Mouse (Mus musculus) frontal cortex, postnatal 36 days (tissue): ENCODE results near the gene Cxcr2.
"Not testable (repeated sequence)": the region's sequence is repeated elsewhere in the genome, so short reads cannot be mapped to it uniquely, and the experiment has no call there.

Experiments used
- DNase-seq, 2 experiments: peaks; one replicate each; pipeline ENCODE4 v3.0.0; 2022; ENCODE audit warnings: low spot score in 2 of 2

Gene Cxcr2

DNA sequence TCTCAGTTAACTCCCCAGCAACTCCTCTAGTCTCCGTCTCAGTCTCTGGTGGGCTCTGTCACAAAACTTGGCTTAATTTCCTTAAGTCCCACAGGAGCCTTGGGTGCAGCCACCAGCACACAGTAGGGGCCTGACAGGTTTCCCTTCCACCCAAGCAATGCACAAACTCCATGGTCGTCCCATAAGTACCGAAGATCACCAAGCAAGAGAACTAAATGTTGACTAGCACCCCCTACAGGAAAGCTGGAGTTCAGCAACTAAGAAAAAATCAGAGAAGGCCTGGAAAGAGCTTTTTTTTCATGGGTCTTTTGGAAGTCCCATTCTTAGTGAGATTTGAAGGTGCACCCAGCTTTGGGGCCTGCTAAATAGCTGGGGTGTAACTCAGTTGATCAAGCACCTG, 14.4 kb upstream of the Cxcr2 start:
- no peak for DNase-seq

DNA sequence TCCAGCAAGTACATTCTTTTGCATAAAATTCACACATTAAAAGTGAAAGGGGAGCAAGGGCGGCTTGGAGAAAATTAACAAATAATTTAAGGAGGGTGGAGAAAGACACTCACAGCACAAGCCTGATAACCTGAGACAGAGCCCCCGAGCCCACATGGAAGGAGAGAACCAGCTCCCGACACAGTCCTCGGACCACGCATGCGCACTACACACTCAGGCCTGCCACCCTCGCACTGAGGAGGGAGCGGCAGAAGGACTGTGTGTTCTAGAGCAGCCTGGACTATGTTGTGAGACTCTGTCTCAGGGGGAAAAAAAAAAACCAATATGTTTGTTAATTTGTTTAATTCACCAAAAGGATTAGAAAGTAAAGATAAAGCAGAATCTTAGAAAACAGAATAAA, 12.0 kb upstream of the Cxcr2 start:
- no peak for DNase-seq

DNA sequence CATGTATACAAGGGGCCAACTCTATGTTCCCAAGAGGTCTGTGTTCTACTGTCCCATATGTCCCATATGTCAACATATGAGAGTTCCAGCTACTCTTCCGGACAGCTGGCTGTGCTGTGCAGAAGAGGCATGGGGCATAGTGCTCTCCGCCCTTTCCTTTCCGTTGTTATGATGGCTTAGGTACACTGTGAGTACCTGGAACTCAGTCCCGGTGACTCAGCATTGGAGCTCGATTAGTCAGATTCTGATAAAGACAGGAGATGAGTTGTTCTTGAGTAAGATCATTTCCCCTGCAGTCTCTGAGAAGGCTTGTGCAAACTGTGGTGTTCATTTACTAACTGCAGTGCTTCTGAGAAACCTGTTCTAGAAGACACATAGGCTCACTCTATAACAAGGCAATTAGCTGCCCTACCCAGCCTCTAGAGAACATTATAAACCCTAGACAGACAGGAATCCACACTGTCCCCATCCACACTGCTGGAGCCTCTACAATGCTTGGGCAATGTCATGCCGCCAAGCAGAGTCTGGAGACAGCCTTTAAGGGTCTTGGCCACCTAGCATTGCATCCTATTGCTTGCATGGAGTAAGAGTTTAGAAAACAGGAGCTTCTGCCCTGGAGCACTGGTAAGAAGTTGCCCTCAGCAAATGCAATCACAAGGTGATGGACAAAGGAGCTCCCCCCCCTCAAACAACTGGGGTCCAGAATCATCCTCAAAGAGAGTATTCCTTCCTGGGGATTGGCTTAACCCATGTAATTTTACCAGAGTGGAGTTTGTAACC, 4.5 kb upstream of the Cxcr2 start:
- no peak for DNase-seq

DNA sequence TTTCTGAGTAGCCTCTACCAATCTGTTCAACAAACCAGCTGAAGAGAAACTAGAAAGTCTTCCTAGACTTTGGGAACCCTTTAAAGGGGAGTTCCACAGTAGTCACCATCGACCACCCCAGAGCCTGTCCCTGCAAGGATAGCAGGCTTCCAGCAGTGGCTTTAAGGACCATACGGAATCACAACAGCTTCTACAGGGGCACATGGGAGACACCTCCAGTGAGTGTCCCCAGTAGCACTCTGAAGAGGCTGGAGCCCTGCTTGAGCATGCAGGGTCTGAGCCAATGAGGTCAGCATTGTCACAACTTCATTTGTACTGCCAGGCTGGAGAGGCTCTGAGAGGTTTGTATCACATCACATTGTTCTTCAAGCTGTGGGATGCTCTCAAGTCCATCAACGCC, 3.7 kb upstream of the Cxcr2 start:
- no peak for DNase-seq

DNA sequence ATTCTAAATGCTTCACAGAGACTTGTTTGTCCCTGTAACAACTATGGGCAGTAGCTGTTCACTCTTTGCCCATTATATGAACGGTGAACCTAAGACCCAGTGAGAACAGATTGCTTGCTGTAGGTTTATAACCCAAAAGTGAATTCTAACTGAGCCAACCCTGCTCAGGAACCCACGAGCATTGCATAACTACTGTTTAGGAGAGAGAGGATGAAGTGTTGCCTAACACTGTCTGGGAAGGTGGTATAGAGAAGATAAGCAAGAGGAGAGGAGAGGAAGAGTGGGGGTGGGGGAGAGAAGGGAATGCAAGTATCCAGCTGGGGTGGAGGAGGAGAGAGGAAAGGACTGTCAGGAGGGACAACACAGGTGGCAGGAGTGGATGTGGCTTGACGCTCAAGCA, 2.7 kb upstream of the Cxcr2 start:
- DNase-seq: no peak

DNA sequence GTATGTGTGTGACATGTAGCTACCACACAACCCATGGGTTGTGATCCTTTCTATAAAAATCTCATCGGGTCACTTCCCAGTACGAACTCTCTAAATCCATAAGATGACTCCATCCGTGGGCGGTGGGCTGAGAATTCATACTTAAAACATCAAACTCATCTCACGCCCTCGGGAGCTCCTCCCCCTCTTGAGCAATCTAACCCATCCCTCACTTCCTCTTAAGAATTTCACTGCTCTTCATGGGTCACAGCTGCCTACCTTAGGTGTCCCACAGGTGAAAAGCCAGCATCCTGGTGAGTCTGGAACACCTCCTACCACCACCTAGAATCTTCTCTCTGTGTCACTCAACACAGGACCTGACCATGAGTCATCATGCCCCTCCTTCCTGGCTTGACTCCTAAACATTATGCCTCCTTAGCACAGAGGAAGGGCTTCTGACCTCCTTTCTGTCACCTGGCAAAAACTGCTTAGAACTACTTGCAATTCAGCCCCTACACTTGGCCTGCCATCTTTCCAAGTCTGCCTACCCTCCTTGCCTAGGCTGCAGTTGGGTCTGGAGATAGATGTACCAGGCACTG, 1.7 kb downstream of the Cxcr2 start:
- no peak for DNase-seq

DNA sequence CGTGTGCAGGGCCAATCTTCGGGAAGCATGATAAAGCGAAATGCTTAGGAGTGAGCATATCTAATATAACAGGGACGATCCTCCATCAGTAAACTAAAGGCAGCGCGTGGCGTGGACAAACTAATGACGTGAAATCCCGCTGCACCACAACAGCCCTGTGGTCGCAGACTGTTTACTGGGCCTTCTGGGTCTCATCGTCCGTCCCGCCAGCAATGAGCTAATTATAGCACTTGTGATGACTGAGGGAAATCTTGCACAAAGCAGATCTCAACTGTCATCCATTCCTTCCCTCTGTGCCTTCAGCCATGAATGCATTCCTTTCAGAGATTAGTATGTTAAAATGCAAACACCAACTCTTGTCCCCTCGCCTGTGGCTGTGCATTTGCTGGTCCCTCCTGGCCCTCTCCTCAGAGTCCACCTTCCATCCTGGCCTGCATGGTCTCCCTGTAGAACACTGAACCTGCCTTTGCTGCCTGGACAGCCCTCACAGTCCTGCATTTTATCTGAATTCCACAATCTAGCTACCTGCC, 2.7 kb downstream of the Cxcr2 start:
- DNase-seq: no peak

DNA sequence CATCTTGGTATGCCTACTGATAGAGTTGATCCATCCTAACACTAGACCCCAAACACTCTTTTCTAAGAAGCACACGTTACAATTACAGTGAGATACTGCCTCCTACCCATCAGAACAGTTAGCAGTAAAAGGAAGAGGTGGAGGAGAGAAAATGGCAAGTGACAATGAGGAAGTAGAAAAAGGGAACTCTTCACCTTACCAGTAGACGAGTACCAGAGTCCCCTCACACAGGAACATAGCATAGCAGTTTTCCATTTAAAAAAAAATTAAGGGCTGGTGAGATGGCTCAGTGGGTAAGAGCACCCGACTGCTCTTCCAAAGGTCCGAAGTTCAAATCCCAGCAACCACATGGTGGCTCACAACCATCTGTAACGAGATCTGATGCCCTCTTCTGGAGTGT, 5.8 kb downstream of the Cxcr2 start:
- DNase-seq: not testable (repeated sequence)

DNA sequence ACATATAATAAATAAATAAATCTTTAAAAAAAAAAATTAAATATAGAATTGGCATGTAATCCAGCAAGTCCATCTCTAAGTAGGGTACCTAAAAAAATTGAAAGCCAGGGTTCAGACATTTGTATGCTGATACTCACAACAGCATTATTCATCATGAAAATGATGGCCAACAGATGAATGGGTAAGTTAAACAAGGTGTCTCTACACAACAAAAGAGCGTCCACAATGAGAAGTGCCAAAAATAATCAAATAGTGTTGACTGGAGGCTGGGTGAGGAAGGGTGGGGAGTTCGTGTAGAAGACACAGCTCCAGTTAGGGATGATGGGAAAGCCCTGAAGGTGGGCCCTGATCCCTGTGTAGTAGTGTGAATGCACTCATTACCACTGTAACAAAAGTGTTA, 6.2 kb downstream of the Cxcr2 start:
- no peak for DNase-seq

DNA sequence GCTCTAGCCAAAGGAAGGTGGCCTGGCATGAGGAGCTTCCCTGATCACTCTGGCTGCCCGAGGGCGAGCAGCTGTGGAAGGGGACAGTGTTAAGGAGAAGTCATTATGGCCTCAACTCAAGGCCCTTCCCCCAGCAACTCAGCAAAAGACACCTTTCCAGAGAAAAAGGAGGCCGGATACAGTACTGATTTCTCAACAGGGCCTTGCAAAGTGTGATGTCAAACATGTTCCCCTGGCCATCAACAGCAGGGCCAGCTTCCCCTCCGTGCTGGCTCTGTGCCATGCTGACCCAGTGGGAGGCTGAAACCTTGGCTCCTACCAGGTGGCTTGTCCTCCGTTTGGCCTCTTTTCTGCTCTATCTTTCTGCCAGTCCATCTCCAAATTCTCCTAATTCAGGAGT, 13.3 kb downstream of the Cxcr2 start:
- no peak for DNase-seq

DNA sequence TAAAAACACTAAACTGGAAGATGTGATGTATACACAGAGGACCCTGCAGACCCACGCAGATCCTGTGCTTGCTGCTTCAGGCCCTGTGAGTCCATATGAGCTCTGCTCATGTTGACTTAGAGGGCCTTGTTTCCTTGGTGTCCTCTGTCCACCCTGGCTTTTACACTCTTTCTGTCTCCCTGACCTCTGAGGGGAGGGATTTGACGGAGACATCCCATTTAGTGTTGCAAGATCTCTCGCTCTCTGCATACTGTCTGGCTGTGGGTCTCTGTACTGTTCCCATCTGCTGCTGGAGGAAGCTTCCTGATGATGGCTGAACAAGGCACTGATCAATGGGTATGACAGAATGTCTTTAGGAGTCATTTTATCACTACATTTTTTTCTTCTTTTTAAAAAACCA, 15.9 kb downstream of the Cxcr2 start:
- DNase-seq: no peak

DNA sequence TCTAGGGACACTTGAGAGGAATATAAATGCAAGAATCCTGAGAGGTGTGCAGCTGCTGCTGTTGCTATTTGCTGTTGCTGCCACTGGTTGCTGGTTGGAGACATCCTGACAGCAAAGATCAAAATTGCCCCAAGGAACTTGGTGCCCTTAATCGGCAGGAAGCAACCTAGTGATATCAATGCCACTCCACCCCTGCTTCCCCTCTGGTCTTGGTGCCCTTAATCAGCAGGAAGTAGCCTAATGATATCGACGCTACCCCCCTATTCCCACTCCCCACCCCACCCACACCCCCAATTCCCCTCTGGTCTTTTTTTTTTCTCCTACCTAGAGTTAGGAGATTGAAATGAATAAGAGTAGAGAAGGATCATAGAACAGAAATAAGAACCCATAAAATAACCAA, 18.9 kb downstream of the Cxcr2 start:
- no peak for DNase-seq

DNA sequence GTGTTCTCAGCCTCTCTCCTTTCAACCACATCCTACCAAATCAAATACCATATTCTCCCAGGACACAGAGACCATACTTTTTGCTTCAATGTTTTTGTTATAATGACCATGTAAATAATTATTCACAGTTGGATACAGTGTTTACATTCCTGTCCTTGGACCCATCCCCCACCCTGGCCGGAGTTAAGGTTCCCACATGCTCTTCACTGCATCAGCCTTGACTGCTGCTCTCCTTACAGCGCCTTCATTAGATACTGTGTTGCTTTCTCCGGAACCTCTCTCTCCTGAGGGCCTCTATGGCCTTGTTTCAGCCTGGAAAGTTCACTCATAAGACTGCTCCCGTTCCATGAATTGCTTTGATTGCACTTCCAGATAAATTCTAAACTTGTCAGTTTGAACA, 21.9 kb downstream of the Cxcr2 start:
- no peak for DNase-seq

DNA sequence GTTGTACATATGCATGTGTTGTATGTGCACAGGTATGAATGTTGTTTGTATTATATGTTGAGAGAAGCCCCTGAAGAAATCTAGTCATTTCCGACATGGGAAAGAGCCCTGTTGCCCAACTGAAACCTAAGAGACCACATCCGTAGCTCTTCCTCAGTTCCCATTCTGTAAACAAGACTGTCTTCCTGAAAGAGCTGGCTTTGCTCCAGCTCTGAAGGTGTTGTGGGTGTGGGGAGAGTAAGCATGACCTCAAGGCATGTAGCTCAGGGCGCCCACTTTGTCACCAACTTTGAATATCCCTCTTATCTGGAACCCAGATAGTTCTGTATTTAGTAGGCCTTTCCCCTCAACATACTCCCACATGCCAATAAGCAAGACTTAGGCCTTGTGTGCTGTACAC, 24.8 kb downstream of the Cxcr2 start:
- no peak for DNase-seq

DNA sequence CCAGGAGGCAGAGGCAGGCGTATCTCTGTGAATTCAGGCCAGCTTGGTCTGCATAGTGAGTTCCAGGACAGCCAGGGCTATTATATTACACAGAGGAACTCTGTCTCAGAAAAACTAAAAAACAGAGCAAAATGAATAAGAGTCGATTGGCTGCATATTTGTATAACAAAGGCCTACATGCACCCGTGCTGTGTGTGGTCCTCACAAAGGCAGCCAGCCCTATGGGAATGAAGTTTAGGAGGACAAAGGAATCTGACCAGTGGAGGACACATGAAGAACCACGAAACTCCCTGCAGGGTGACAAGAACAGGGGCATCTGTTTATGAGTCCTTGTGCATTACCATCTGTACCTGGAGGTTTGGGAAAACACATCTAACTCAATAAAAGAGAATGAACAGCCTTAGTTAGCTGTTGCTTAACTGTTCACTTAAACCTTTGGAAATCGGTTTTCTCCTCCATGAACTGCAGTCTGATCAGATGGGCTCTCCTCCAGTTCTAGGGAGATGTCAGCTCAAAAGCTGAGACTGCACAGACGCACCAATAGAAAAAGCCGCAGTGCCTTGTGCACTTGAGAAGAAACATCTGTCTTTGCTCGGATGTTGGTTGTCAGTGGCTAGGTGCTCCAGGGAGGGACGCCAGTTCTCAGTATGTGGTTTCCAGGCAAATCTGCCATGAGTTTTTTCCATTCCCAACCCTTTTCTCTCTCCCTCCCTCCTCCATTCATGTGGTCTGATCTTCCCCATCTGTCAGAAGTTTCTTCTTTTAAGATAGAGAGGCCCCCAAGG, 26.0 kb downstream of the Cxcr2 start:
- no peak for DNase-seq

DNA sequence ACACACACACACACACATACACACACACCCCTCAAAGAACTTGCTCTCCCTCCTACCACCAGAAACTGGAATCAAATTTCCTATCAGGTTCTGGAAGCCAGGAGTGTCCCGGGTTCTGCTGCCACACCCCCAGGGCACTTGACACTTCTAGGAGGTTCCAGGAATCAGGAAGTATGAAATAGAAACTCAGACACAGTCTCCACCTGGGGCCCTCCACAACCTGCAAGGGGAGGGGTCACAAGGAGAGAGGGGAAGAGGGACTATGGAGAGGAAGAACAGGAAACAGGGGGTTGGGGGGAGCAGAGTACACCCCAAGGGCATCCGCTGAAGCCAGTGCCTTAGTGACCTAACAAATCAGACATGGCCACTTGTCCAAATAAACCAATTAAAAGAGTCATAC, 27.7 kb downstream of the Cxcr2 start:
- no peak for DNase-seq

DNA sequence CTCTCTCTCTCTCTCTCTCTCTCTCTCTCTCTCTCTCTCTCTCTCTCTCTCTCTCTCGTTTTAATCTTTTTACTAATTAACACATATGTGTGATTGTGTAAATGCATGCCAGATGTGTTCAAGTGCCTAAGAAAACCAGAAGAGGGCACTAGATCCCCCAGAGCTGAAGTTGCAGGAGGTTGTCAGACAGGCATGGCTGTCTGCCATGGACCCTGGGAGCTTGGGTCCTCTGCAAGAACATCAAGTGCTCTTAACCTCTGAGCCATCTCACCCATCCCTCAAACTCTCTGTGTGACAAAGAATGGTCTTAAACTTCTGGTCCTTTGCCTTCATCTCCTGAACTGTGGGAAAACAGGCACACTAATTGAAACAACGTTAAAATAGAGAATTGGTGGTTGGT, 29.2 kb downstream of the Cxcr2 start:
- no peak for DNase-seq

DNA sequence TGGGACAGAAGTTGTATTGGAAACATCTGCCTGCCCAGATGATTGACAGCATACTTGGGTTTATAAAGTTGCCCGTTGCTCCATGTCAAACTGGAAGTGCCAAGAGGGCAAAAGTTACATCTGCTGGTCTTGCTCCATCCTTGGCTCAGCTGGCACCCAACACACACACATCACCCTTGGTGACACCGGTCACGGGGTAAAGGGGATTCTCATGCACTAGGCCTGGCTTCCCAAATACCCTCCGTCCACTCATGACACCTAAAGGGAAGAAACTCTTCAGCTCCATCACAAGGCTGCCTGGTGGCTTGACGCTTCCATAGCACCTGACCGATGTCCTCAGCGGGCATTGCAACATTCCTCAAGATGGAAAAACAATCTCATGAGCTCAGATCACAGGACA, 36.7 kb downstream of the Cxcr2 start:
- DNase-seq: no peak

DNA sequence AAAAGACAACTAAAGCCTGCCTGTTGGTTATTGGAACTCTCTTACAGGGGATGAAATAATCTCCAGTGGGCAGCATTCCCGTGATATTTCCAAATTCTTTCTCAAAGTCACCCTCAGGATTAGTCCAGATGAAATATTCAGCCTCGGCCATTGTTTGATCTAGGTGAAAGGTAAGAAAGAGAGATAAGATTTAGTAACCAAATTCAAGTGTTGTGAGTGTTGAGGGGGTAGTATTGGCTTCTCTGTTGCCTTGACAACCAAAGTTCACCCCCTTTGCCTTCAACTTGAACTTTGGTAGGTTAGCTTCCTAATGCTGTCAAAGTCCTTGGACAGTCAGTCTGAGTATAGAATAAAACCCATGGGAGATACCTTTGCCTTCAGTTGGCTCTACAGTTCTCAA, 38.9 kb downstream of the Cxcr2 start:
- no peak for DNase-seq

DNA sequence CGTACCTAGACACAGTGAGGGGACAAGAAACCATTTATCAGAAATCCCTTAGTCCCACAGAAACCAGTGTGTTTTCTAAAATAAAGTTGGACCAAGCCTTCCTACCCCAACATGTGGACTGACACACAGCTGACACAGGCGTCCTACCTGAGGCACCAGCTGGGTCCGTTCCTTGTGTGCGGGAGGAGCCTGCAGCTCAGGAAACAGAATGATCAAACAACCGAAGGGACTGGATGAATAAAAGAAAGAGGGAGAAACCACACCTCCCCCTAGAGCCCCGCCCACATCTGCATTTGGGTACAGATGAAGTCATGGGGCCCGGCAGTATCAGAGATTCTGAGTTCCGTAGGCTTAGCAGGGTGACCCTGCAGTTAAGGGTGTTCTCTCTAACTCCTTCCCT, 40.7 kb downstream of the Cxcr2 start, which contains the start of gene Cxcr1:
Gene Cxcr1 (minus strand): TSS at position 187 of the 400 bp plus-strand sequence.
- no peak for DNase-seq

DNA sequence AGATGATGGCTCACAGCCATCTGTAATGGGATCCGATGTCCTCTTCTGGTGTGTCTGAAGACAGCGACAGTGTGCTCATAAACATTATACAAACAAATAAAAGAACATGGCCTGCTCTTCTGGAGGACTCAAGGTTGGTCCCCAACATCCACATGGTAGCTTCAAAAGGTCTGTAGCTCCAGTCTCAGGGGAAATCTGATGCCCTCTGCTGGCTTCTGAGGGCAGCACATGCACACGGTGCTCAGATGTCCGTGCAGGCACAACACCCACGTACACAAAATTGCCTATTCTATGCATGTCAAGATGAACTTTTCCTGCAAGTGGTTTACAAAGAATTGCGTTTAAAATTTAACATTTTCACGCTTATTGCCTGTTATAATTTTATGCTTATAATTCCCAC, 42.2 kb downstream of the Cxcr2 start:
- DNase-seq: no peak

DNA sequence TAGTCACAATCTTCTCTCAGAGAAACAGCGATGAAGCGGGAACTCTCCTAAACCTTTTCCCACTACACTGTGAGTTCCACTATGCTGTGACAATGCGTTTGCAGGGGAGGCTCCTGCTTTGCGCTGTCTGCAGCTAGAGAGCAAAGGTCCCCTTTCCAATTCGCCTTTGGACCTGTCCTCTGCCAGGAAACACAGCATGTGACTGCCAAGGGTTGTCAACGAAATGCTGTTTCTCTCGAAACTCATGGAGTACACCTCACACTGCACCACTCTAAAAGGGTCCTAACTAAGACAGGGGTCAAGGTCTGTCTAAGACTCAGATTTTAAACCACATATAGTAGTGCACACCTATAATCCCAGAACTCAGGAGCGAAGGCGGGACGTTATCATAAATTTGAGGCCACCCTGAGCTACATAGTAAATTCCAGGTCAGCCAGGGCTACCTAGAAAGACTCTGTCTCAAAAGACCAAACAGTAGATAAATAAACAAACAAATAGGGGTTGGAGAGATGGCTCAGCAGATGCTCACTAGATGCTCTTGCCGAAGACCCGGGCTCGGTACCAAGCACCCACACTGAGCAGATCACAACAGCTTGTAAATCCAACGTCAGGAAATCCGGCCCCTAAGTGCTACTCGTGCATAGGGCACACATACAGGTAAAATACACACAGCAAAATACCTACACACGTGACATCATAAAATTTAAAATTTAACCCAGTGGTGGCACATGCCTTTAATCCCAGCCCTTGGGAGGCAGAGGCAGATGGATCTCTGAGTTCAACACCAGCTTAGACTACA, 43.0 kb downstream of the Cxcr2 start:
- no peak for DNase-seq
